Mouse (Mus musculus): Measurements from ENCODE around the gene Spta1. TPM values are rescaled to one million over a fixed set of nuclear protein-coding genes. Genes with fewer than 3 reads are reported as not detected.

The Spta1 gene
- polyA plus RNA-seq (2014; fragmentation: Illumina TruSeq; extraction: RNeasy Lipid Tissue Mini Kit (QIAGEN cat#74804); ENCODE audit: low read depth, low replicate concordance) = 9.6 TPM

GRCm38 (mm10) chr1:174172605-174173004 is at the start of gene Spta1:
Gene Spta1 (plus strand): TSS chr1:174172776.

GRCm38 (mm10) chr1:174131217-174131616 is 41.4 kb upstream of the Spta1 start, which contains the start of gene Olfr424:
Gene Olfr424 (plus strand): TSS chr1:174131517.

DNA sequence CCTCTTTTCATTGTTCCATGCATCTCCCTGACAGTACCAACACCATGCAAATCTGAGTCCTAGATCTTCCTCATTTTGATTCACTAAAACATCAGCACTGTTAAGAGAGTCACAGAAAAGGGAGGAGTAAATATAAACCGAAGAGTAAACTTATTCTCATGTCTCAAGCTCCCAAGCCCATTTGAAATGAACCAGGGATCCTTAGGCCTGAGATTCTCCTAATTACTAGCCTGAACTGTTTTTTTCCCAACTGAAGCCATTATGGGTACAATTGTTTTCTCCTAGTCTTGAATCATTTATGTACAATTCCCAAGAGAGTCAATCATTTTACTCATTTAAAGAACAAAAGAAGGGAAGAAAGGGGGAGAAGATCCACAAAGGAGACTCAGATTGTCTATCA is 17.2 kb upstream of the Spta1 start, which contains the start of gene Olfr420:
TSS of gene Olfr420 (plus strand) at position 301 of the 400 bp plus-strand sequence.

GRCm38 (mm10) chr1:174251961-174252360 is 79.4 kb downstream of the Spta1 start, which contains the start of gene Olfr419:
Gene Olfr419 (minus strand): TSS chr1:174252061.

Other genes starting within 250 kb of the Spta1 start
- 38.8 TPM for gene Mndal, start 230.3 kb upstream of the Spta1 start, polyA plus RNA-seq (2014; fragmentation: Illumina TruSeq; extraction: RNeasy Lipid Tissue Mini Kit (QIAGEN cat#74804); ENCODE audit: low read depth, low replicate concordance)
- gene Ifi203, start 230.1 kb upstream of the Spta1 start, polyA plus RNA-seq (2014; fragmentation: Illumina TruSeq; extraction: RNeasy Lipid Tissue Mini Kit (QIAGEN cat#74804); ENCODE audit: low read depth, low replicate concordance) = 27.9 TPM
- not detected for gene Ifi202b, start 190.0 kb upstream of the Spta1 start, polyA plus RNA-seq (2014; fragmentation: Illumina TruSeq; extraction: RNeasy Lipid Tissue Mini Kit (QIAGEN cat#74804); ENCODE audit: low read depth, low replicate concordance)
- 8.1 TPM for gene Ifi205, start 141.0 kb upstream of the Spta1 start, polyA plus RNA-seq (2014; fragmentation: Illumina TruSeq; extraction: RNeasy Lipid Tissue Mini Kit (QIAGEN cat#74804); ENCODE audit: low read depth, low replicate concordance)
- gene Olfr433, start 132.1 kb upstream of the Spta1 start, polyA plus RNA-seq (2014; fragmentation: Illumina TruSeq; extraction: RNeasy Lipid Tissue Mini Kit (QIAGEN cat#74804); ENCODE audit: low read depth, low replicate concordance) = not detected
- gene Olfr432, start 123.6 kb upstream of the Spta1 start, polyA plus RNA-seq (2014; fragmentation: Illumina TruSeq; extraction: RNeasy Lipid Tissue Mini Kit (QIAGEN cat#74804); ENCODE audit: low read depth, low replicate concordance) = not detected
- gene Olfr430, start 106.2 kb upstream of the Spta1 start, polyA plus RNA-seq (2014; fragmentation: Illumina TruSeq; extraction: RNeasy Lipid Tissue Mini Kit (QIAGEN cat#74804); ENCODE audit: low read depth, low replicate concordance) = not detected
- gene Olfr429, start 88.4 kb upstream of the Spta1 start, polyA plus RNA-seq (2014; fragmentation: Illumina TruSeq; extraction: RNeasy Lipid Tissue Mini Kit (QIAGEN cat#74804); ENCODE audit: low read depth, low replicate concordance) = not detected
- gene Olfr427, start 75.9 kb upstream of the Spta1 start, polyA plus RNA-seq (2014; fragmentation: Illumina TruSeq; extraction: RNeasy Lipid Tissue Mini Kit (QIAGEN cat#74804); ENCODE audit: low read depth, low replicate concordance) = not detected
- gene Olfr231, start 51.6 kb upstream of the Spta1 start, polyA plus RNA-seq (2014; fragmentation: Illumina TruSeq; extraction: RNeasy Lipid Tissue Mini Kit (QIAGEN cat#74804); ENCODE audit: low read depth, low replicate concordance) = not detected
- not detected for gene Olfr424, start 41.3 kb upstream of the Spta1 start, polyA plus RNA-seq (2014; fragmentation: Illumina TruSeq; extraction: RNeasy Lipid Tissue Mini Kit (QIAGEN cat#74804); ENCODE audit: low read depth, low replicate concordance)
- not detected for gene Olfr420, start 17.1 kb upstream of the Spta1 start, polyA plus RNA-seq (2014; fragmentation: Illumina TruSeq; extraction: RNeasy Lipid Tissue Mini Kit (QIAGEN cat#74804); ENCODE audit: low read depth, low replicate concordance)
- not detected for gene Olfr419, start 79.3 kb downstream of the Spta1 start, polyA plus RNA-seq (2014; fragmentation: Illumina TruSeq; extraction: RNeasy Lipid Tissue Mini Kit (QIAGEN cat#74804); ENCODE audit: low read depth, low replicate concordance)
- not detected for gene Mptx1, start 157.7 kb downstream of the Spta1 start, polyA plus RNA-seq (2014; fragmentation: Illumina TruSeq; extraction: RNeasy Lipid Tissue Mini Kit (QIAGEN cat#74804); ENCODE audit: low read depth, low replicate concordance)
- gene Olfr417, start 192.3 kb downstream of the Spta1 start, polyA plus RNA-seq (2014; fragmentation: Illumina TruSeq; extraction: RNeasy Lipid Tissue Mini Kit (QIAGEN cat#74804); ENCODE audit: low read depth, low replicate concordance) = not detected
- gene Olfr248, start 218.3 kb downstream of the Spta1 start, polyA plus RNA-seq (2014; fragmentation: Illumina TruSeq; extraction: RNeasy Lipid Tissue Mini Kit (QIAGEN cat#74804); ENCODE audit: low read depth, low replicate concordance) = not detected